Mouse (Mus musculus): Measurements from ENCODE around the gene Pbx4.

Pbx4 gene

DNA sequence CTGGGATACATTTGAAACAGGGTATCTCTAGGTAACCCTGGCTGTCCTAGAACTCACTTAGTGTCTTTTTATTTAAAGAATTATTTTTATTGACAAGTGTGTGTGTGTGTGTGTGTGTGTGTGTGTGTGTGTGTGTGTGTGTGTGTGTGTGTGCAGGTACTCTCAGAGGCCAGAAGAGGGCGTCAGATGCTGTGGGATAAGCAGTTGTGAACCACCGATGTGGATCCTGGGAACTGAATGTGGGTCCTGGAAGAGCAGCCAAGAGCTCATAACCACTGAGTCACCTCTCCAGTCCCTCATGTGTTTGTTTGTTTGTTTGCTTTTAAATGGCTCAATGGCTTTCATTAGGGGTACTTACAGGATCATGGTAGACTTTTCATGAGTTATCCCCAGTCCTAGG lies 17.4 kb upstream of the Pbx4 start:
- no peak for DNase-seq

- no peak for DNase-seq
Observed at GRCm38 (mm10) chr8:69815396-69815795, 16.9 kb upstream of the Pbx4 start.

DNA sequence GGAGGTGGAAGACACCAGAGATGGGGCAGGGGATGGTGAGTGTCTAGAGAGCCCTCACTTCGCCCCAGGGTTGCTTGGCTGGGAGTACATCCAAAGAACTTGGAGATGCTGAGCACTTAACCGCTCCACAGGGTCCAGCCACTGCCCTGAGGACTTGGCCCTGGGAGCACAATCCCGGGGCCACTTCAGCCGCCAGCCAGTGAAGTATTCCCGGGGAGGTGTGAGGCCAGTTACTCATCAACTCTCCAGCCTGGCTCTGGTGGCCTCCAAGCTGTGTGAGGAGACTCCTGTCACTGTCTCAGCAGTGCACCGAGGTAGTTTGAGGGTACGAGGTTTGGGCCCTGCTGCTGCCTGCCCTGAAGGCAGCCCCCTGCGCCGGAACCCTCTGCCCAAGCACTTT lies 11.8 kb upstream of the Pbx4 start:
- no peak for DNase-seq

DNA sequence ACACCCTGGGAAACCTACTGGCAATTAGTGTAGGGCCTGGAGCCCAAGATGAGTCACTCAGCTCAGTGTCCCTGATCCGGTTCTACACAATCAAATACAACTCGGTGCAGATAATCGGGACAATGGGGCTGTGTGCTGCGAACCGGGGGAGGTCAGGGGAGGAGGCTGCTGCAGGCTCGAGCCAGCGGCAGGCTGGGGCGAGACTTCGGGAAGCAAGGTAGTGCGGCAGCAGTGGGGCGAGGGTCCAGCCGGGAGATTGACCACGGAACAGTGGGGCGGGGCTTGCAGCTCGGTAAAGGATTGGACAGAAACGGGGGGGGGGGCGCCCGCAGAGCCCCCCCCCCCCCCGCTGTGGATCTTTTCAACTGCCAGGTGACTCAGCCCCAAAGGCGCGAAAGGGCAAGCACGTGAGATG lies 10.3 kb upstream of the Pbx4 start:
- peak; percentile 66 for DNase-seq

DNA sequence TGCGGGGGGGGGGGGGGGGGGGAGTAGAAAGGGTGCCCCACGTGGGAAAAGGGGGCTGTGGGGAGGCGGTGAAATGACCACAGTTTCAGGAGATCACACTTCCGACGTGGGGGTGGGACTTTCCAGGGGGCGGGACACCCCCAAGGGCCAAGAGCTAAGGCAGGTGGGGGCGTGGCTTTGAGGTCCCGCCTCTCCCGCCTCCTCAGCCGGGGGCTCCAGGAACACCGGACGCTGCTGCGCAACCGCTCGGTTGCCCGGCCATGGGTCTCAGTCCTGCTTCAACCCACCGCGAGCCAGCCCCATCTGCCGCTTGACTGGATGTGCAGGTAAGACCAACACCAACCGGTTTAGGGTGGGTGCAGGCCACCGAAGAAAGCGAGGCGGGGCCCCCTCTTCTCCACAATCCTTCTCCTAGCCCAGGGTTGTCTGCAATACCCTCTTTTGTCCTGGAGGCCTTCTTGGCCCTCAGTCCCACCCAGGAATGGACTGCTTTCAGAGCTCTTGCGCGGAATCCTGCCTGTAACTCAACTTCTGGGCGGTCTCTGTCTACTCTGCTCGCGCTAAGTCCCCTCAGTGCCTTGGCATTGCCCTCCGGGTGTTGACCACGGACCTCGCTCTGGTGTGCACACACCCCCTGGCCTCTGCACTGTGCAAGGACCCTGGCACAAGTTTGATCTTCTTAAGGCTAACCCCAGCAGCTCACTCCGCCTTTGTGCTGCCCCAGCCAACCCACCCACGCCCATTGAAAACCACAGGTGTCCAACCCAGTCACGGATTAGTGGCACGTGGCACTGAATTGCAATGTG lies 9.7 kb upstream of the Pbx4 start, which contains the start of gene Lpar2:
Lpar2 (plus strand) TSS at position 44 of the 806 bp plus-strand sequence.
- peak; percentile 71 for DNase-seq

- no peak for DNase-seq
Observed at GRCm38 (mm10) chr8:69826371-69826770, 5.9 kb upstream of the Pbx4 start.

- no peak for DNase-seq
Observed at GRCm38 (mm10) chr8:69837057-69837682, 4.9 kb downstream of the Pbx4 start.

DNA sequence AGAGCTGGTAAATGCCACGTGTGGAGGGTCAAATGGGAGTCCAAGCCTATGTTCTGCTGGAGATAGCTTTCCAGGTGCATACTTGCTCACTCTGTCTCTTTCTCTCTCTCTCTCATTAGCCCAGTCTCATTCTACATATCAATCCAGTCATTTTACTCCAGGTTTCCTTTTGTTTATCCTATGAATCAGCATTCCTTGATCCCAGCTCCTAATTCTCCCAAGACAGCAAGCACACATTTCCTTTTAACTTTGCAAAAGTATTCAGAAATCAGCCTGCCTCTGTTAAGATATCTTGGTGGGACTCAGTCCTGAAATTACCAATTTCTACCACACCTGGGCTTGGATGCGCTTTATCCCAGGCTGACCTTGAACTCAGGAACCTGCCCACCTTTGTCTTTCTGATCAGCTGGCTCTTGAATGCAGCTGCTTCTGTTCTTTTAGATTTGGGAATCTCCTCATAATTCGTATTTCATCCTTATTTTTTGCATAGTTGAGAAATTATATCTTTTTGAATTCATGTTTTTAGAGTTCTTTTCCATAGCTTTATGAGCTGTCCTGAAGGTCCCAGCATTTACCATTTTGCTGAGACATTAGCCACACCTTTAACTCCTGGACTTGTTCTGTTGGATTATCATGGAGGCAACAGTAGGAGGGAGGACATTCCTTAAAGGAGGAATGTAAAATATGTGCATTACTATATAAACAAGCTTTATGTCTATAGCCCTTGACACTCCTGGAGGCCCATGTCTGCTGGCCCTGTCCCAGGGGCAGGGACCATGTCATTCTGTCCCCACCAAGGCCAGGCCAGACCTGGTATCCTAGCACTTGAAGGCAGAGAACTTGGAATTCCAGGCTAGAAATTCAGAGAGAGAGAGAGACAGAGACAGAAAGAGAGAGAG lies 15.1 kb downstream of the Pbx4 start:
- no peak for DNase-seq

DNA sequence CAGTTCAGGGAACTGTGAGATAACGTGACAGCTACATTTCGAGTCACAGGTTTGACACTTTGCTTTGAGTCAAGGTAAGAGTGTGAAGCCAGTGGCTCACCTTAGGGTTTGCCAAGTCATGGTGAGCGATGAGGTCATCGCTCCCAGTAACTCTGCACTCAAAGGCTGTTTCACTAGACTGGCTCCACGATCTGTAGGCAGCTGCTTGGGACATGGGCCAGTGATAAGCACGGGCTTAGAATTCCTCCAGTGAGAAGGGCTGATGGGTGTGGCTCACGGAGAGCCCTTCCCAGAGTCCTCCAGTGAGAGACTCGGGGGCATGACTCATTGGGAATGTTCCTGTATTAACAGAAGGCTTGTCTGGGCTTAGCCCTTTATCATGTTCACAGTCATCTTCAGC lies 16.7 kb downstream of the Pbx4 start:
- no peak for DNase-seq

GRCm38 (mm10) chr8:69849899-69850298 lies 17.6 kb downstream of the Pbx4 start:
- no peak for DNase-seq

DNA sequence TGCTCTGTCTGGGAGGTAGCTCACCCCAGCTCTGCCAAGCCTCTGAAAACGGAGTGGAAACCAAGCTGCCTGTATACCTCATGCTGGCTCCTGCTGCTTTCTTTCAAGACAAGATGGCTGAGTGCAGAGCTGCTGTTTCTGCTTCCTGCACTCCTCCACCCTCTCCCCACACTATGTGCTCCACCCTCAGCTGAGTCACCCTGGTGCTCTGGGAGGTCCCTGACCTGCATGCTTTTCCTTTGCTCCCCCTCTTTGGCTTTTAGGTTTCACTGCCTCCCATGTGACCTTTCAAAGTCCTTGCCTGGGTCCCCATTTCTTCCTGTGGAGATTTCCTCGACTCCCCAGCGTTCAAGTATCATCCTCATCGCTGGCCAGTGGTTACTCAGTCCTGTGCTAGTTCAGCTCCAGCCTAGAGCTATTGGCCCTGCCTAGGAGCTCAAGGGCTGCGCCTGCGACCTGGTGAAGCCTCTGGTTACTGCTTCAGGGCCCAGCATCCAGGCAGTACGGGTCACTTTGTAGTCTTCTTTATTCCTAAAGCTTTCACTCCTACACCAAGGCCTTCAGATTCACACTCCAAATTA lies 18.7 kb downstream of the Pbx4 start:
- no peak for DNase-seq

- DNase-seq, result no peak
Observed at GRCm38 (mm10) chr8:69853869-69854268, 21.6 kb downstream of the Pbx4 start.

DNA sequence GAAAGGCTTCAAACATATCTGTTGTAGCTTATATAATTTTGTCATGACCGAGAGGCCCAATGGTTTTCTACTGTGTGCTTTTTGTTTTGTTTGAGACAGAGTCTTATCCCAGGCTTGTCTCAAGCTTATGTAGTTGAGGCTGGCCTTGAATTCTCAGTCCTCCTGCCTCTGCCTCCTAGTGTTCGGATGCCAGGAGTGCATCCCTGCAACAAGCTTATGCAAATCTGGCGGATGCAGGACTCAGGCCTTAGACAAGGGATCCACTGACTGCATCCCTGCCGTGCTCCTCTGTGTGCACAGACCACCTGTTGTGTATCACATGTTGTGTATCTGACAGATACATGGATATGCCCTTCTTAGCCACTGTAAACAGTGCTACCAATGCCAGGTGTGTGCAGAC lies 28.5 kb downstream of the Pbx4 start:
- DNase-seq, result no peak

DNA sequence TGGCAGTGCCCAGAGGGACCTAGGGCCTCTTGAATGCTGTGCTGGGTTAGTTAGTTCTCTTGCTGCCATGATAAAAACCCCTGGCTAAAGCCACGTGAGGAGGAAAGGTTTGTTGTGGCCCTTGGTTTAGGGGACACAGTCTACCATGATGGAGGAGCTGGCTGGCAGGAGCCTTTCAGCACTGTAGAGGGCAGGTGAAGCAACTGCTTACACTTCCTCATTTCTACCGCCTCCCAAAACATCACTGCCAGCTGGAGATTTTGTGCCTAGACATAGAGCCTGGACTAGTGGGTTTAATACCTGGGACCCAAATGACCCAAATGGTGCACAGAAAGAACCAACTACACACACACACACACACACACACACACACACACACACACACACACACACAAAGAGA lies 29.0 kb downstream of the Pbx4 start:
- no peak for DNase-seq

GRCm38 (mm10) chr8:69863387-69864020 lies 31.2 kb downstream of the Pbx4 start:
- DNase-seq, result no peak

DNA sequence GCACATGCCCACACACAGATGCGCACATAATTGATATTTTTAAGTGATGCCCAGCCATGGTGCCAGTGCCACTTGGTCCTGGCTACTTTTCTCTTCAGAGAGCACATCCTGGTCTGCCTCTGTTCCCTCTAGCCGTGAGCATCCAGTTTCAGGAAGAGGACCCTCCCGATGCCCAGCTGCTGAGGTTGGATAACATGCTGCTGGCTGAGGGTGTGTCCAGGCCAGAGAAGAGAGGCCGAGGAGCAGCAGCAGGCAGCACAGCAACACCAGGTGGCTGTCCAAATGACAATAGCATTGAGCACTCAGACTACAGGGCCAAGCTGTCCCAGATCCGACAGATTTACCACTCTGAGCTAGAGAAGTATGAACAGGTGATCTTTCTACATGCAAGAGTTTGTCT lies 31.9 kb downstream of the Pbx4 start:
- DNase-seq, result no peak

GRCm38 (mm10) chr8:69867696-69868326 lies 35.5 kb downstream of the Pbx4 start:
- DNase-seq, result no peak

DNA sequence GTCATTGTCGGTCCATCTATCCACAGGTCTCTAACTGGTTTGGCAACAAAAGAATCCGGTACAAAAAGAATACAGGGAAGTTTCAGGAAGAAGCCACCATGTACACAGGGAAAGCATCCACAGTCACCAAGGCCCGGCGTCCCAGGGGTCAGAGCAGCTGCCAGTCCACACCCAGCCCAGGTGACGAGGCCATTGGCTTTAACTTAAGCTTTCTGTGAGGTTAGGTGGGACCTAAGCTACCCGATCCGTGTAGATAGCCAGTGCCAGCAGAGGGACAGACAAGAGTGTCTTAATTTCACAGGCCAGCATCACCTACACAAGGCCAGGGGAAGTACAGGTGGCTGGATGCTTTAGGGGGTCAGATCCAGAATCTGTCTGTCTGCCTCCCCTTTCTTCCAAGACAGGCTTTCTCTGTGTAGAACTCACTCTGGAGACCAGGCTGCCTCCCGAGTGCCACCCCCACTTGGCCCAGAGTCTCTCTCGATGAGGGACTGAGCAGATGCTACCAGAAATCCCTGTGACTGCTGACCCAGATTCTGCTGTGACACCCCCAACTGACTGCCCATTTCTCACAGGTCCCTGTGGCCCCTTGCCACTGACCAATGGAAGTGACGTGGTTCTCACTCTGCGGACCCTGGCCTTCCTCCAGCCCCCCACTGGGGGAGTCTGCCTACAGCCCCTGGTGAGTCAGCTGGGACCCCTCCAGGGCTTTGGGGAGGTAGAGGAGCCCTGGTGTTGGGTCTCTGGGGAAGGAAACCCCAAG lies 37.9 kb downstream of the Pbx4 start:
- no peak for DNase-seq

GRCm38 (mm10) chr8:69870907-69871306 lies 38.6 kb downstream of the Pbx4 start:
- DNase-seq, result no peak

DNA sequence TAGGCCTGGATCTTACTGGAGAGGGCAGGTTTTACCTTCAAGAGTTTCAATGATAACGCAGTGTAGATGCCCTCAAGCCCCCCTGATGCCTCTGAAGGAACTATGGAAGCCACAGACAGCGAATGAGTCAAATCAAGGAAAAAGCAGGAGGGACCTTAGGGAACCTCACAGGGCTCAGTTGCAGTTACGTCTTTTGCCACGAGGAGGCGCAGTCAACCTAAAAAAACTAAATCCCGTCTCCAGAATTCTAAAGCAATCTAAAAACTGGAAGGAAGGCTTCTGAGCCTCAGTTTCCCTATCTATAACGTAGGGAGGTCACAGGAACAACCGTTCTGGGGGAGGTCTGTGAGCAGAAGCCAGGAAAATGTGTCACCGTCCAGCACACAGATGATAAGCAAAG lies 41.9 kb downstream of the Pbx4 start:
- DNase-seq, result peak; percentile 78

- no peak for DNase-seq
Observed at GRCm38 (mm10) chr8:69874654-69875053, 42.4 kb downstream of the Pbx4 start.
